Mouse (Mus musculus) CH12.LX (cell line): Measurements from ENCODE around the gene Swt1.

Source experiments
- CTCF ChIP-seq, 2 experiments: IDR thresholded peaks in 1 of 2; conservative IDR thresholded peaks in 1 of 2; 2 replicates each; pipeline ENCODE4 v1.5.1; 2011 to 2012; ENCODE audit warnings: low read depth in 2 of 2, low read length in 2 of 2, improper control_type of control experiment in 1 of 2, inconsistent platforms in 1 of 2, mild to moderate bottlenecking in 1 of 2, moderate library complexity in 1 of 2
- E2F4 ChIP-seq: IDR thresholded peaks from 2 replicates; pipeline ENCODE4 v1.6.1; 2011; ENCODE audit warnings: low read depth, low read length, improper control_type of control experiment; ENCODE audit not compliant: insufficient replicate concordance
- EP300 ChIP-seq: IDR thresholded peaks from 2 replicates; pipeline ENCODE4 v1.6.1; 2011; ENCODE audit warnings: low read length, improper control_type of control experiment
- HCFC1 ChIP-seq: IDR thresholded peaks from 2 replicates; pipeline ENCODE4 v1.6.1; 2012; ENCODE audit warnings: low read depth, mild to moderate bottlenecking, inconsistent platforms, low read length, improper control_type of control experiment
- JUND ChIP-seq: conservative IDR thresholded peaks from 2 replicates; pipeline ENCODE4 v1.6.1; 2011; ENCODE audit warnings: low read depth, low read length, improper control_type of control experiment
- MAFK ChIP-seq: IDR thresholded peaks from 2 replicates; pipeline ENCODE4 v1.6.1; 2011; ENCODE audit warnings: low read length, improper control_type of control experiment; ENCODE audit not compliant: insufficient replicate concordance
- MAX ChIP-seq: IDR thresholded peaks from 2 replicates; pipeline ENCODE4 v1.6.1; 2011; ENCODE audit warnings: low read length, improper control_type of control experiment
- MAZ ChIP-seq: IDR thresholded peaks from 2 replicates; pipeline ENCODE4 v1.6.1; 2012; ENCODE audit warnings: low read depth, mild to moderate bottlenecking, inconsistent platforms, low read length, improper control_type of control experiment, moderate library complexity
- MXI1 ChIP-seq: IDR thresholded peaks from 2 replicates; pipeline ENCODE4 v1.6.1; 2011; ENCODE audit warnings: mild to moderate bottlenecking, low read depth, low read length, improper control_type of control experiment
- PAX5 ChIP-seq: IDR thresholded peaks from 2 replicates; pipeline ENCODE4 v1.6.1; 2012; ENCODE audit warnings: low read length, inconsistent platforms, mixed read lengths
- POLR2A ChIP-seq: IDR thresholded peaks from 2 replicates; pipeline ENCODE4 v1.6.1; 2011; ENCODE audit warnings: low read depth, mild to moderate bottlenecking, improper control_type of control experiment, low read length
- USF2 ChIP-seq: conservative IDR thresholded peaks from 2 replicates; pipeline ENCODE4 v1.6.1; 2011; ENCODE audit warnings: low read depth, low read length, improper control_type of control experiment
- ZC3H11A ChIP-seq: IDR thresholded peaks from 2 replicates; pipeline ENCODE4 v1.6.1; 2012; ENCODE audit warnings: low read depth, mild to moderate bottlenecking, inconsistent platforms, low read length, improper control_type of control experiment

- TF ChIP-seq CTCF (conservative IDR thresholded peaks at IDR 0.05 in 1 of 2, IDR thresholded peaks at IDR 0.05 in 1 of 2; ENCODE audit: low read depth in 2 of 2, low read length in 2 of 2) (no peak), POLR2A (no peak), MAFK (no peak), MAX (no peak), ZC3H11A (no peak), MXI1 (no peak), JUND (no peak), EP300 (no peak), HCFC1 (no peak), USF2 (no peak), E2F4 (no peak), PAX5 (no peak), MAZ (no peak)
Observed at GRCm38 (mm10) chr1:151320408-151320807, 107.8 kb downstream of the Swt1 start.
